Mouse (Mus musculus) MEL (cell line): ENCODE measurements around the gene Sptbn4. TPM values are rescaled to one million over a fixed set of nuclear protein-coding genes. Genes with fewer than 3 reads are reported as not detected.

ENCODE experiments used
- DNase-seq: peaks from one replicate; pipeline ENCODE4 v3.0.0; 2011; ENCODE audit warnings: low read depth, low spot score
- H3K27ac ChIP-seq: 2 replicates; pipeline ENCODE4 v1.5.1; 2012; ENCODE audit warnings: low read depth, mild to moderate bottlenecking, control low read depth, low read length, moderate library complexity; ENCODE audit not compliant: control insufficient read depth
- H3K27me3 ChIP-seq, 2 experiments: fragments of 150-350 bp in 1 of 2; sonication (generic) in 1 of 2; 2 replicates each; pipeline ENCODE4 v1.6.1; 2012; ENCODE audit warnings: low read length in 2 of 2, mild to moderate bottlenecking in 2 of 2, improper control_type of control experiment in 1 of 2, moderate library complexity in 1 of 2; ENCODE audit not compliant: insufficient read depth in 2 of 2, control insufficient read depth in 1 of 2
- H3K36me3 ChIP-seq, 2 experiments: 2 replicates each; pipeline ENCODE4 v1.6.1; 2012 to 2014; ENCODE audit warnings: low read length in 2 of 2, improper control_type of control experiment in 1 of 2, inconsistent platforms in 1 of 2, mild to moderate bottlenecking in 1 of 2; ENCODE audit not compliant: insufficient read depth in 2 of 2, control insufficient read depth in 1 of 2
- H3K4me1 ChIP-seq, 2 experiments: fragments of 150-350 bp in 1 of 2; sonication (generic) in 1 of 2; 2 replicates each; pipeline ENCODE4 v1.6.1; 2012; ENCODE audit warnings: low read length in 2 of 2, improper control_type of control experiment in 1 of 2, mild to moderate bottlenecking in 1 of 2; ENCODE audit not compliant: insufficient read depth in 2 of 2, control insufficient read depth in 1 of 2
- H3K4me3 ChIP-seq, 2 experiments: fragments of 150-350 bp in 1 of 2; sonication (generic) in 1 of 2; 2 replicates each; pipeline ENCODE4 v1.5.1; 2012; ENCODE audit warnings: low read depth in 2 of 2, low read length in 2 of 2, mild to moderate bottlenecking in 2 of 2, moderate library complexity in 2 of 2, control low read depth in 1 of 2, improper control_type of control experiment in 1 of 2; ENCODE audit not compliant: control insufficient read depth in 1 of 2, insufficient read depth in 1 of 2
- H3K79me2 ChIP-seq: 2 replicates; pipeline ENCODE4 v1.6.1; 2012; ENCODE audit warnings: mild to moderate bottlenecking, low read length, moderate library complexity; ENCODE audit not compliant: control insufficient read depth, poor library complexity, insufficient read depth
- H3K9ac ChIP-seq: 2 replicates; pipeline ENCODE4 v1.6.1; 2012; ENCODE audit warnings: low read depth, mild to moderate bottlenecking, control low read depth, low read length, moderate library complexity; ENCODE audit not compliant: control insufficient read depth, poor library complexity, severe bottlenecking
- H3K9me3 ChIP-seq: fragments of 150-350 bp; sonication (generic); replicated peaks from 2 replicates; pipeline ENCODE4 v1.6.1; 2012; ENCODE audit warnings: mild to moderate bottlenecking, low read length, improper control_type of control experiment, moderate library complexity; ENCODE audit not compliant: insufficient read depth
- BHLHE40 ChIP-seq: IDR thresholded peaks from 2 replicates; pipeline ENCODE4 v1.6.1; 2012; ENCODE audit warnings: low read depth, mild to moderate bottlenecking, inconsistent platforms, low read length, improper control_type of control experiment, borderline replicate concordance
- CHD2 ChIP-seq: IDR thresholded peaks from 2 replicates; pipeline ENCODE4 v1.6.1; 2011; ENCODE audit warnings: low read length, improper control_type of control experiment
- CTCF ChIP-seq, 3 experiments: IDR thresholded peaks in 2 of 3; conservative IDR thresholded peaks in 1 of 3; 2 replicates each; pipeline ENCODE4 v1.5.1; 2011 to 2012; ENCODE audit warnings: low read length in 3 of 3, low read depth in 2 of 3, mild to moderate bottlenecking in 2 of 3, improper control_type of control experiment in 1 of 3, inconsistent platforms in 1 of 3, mixed read lengths in 1 of 3, moderate library complexity in 1 of 3; ENCODE audit not compliant: control insufficient read depth in 1 of 3, insufficient read depth in 1 of 3, poor library complexity in 1 of 3, severe bottlenecking in 1 of 3
- ELF1 ChIP-seq: IDR thresholded peaks from 2 replicates; pipeline ENCODE4 v1.6.1; 2014; ENCODE audit warnings: low read depth, mild to moderate bottlenecking, inconsistent platforms, low read length, improper control_type of control experiment, moderate library complexity
- EP300 ChIP-seq, 2 experiments: IDR thresholded peaks; 2 replicates each; pipeline ENCODE4 v1.6.1; 2011; ENCODE audit warnings: improper control_type of control experiment in 2 of 2, low read length in 2 of 2, low read depth in 1 of 2, mild to moderate bottlenecking in 1 of 2
- ETS1 ChIP-seq: IDR thresholded peaks from 2 replicates; pipeline ENCODE4 v1.6.1; 2012; ENCODE audit warnings: low read depth, mild to moderate bottlenecking, inconsistent platforms, low read length, improper control_type of control experiment, moderate library complexity
- GABPA ChIP-seq: IDR thresholded peaks from 2 replicates; pipeline ENCODE4 v1.6.1; 2012; ENCODE audit warnings: low read depth, mild to moderate bottlenecking, inconsistent platforms, low read length, improper control_type of control experiment, moderate library complexity
- HCFC1 ChIP-seq: IDR thresholded peaks from 2 replicates; pipeline ENCODE4 v1.6.1; 2012; ENCODE audit warnings: low read depth, mild to moderate bottlenecking, inconsistent platforms, low read length, improper control_type of control experiment, moderate library complexity
- JUND ChIP-seq: IDR thresholded peaks from 2 replicates; pipeline ENCODE4 v1.6.1; 2011; ENCODE audit warnings: low read depth, mild to moderate bottlenecking, improper control_type of control experiment, low read length
- MYB ChIP-seq: IDR thresholded peaks from 2 replicates; pipeline ENCODE4 v1.6.1; 2011; ENCODE audit warnings: mild to moderate bottlenecking, low read depth, low read length, improper control_type of control experiment
- MYC ChIP-seq: IDR thresholded peaks from 2 replicates; pipeline ENCODE4 v1.6.1; 2011; ENCODE audit warnings: low read depth, mild to moderate bottlenecking, low read length, improper control_type of control experiment, moderate library complexity
- NELFE ChIP-seq: IDR thresholded peaks from 2 replicates; pipeline ENCODE4 v1.6.1; 2011; ENCODE audit warnings: low read depth, low read length, improper control_type of control experiment
- POLR2AphosphoS2 ChIP-seq: IDR thresholded peaks from 2 replicates; pipeline ENCODE4 v1.6.1; 2011; ENCODE audit warnings: low read length, improper control_type of control experiment
- POLR2AphosphoS5 ChIP-seq: IDR thresholded peaks from 2 replicates; pipeline ENCODE4 v1.6.1; 2012; ENCODE audit warnings: low read depth, borderline replicate concordance, mild to moderate bottlenecking, inconsistent platforms, low read length, moderate library complexity, mixed read lengths
- RCOR1 ChIP-seq: IDR thresholded peaks from 2 replicates; pipeline ENCODE4 v1.6.1; 2012; ENCODE audit warnings: low read depth, mild to moderate bottlenecking, inconsistent platforms, low read length, improper control_type of control experiment
- SIN3A ChIP-seq: IDR thresholded peaks from 2 replicates; pipeline ENCODE4 v1.6.1; 2012; ENCODE audit warnings: low read length, improper control_type of control experiment, inconsistent platforms
- SMC3 ChIP-seq: IDR thresholded peaks from 2 replicates; pipeline ENCODE4 v1.6.1; 2011; ENCODE audit warnings: low read depth, low read length, improper control_type of control experiment
- UBTF ChIP-seq: IDR thresholded peaks from 2 replicates; pipeline ENCODE4 v1.6.1; 2012; ENCODE audit warnings: low read depth, mild to moderate bottlenecking, inconsistent platforms, low read length, improper control_type of control experiment, moderate library complexity, borderline replicate concordance; ENCODE audit not compliant: insufficient read depth
- USF1 ChIP-seq: IDR thresholded peaks from 2 replicates; pipeline ENCODE4 v1.6.1; 2014; ENCODE audit warnings: low read depth, mild to moderate bottlenecking, inconsistent platforms, low read length, improper control_type of control experiment, moderate library complexity
- ZC3H11A ChIP-seq: IDR thresholded peaks from 2 replicates; pipeline ENCODE4 v1.6.1; 2012; ENCODE audit warnings: low read depth, mild to moderate bottlenecking, inconsistent platforms, low read length, improper control_type of control experiment
- polyA plus RNA-seq, 2 experiments: library from polyadenylated mRNA; stranded (reverse) in 1 of 2; unstranded in 1 of 2; fragments of >175 nt in 1 of 2; fragments of >200 nt in 1 of 2; gene quantifications; 2 replicates each; pipeline versions ENCODE4 v1.2.1 to v1.2.4; 2012; ENCODE audit warnings: low replicate concordance in 2 of 2, low read depth in 1 of 2; ENCODE audit not compliant: insufficient read length in 2 of 2, insufficient read depth in 1 of 2, missing spikeins in 1 of 2
- total RNA-seq: library from RNA; depleted of rRNA; stranded (reverse); fragments of 300-350 nt; gene quantifications from 2 replicates; pipeline ENCODE4 v1.2.3, GENCODE M21; 2012

The Sptbn4 gene
- total and polyA plus RNA-seq, 3 experiments: 0.19 to 0.68 TPM; not detected in 1

- no peak overlapping the region for H3K27ac ChIP-seq
- peak; percentile 83 for DNase-seq
- no peak for TF ChIP-seq UBTF
- peak; percentile 50 for TF ChIP-seq CHD2
- TF ChIP-seq NELFE: no peak
- no peak for TF ChIP-seq POLR2AphosphoS2
- TF ChIP-seq ZC3H11A: no peak
- no peak for TF ChIP-seq MYC
- no peak for TF ChIP-seq POLR2AphosphoS5
- TF ChIP-seq USF1: no peak
- TF ChIP-seq GABPA: no peak
- peak; percentile 41 to 61 (median 55) for TF ChIP-seq CTCF (IDR thresholded peaks at IDR 0.05 in 2 of 3, conservative IDR thresholded peaks at IDR 0.05 in 1 of 3; ENCODE audit: control insufficient read depth in 1 of 3, insufficient read depth in 1 of 3, low read depth in 2 of 3, low read length in 3 of 3, poor library complexity in 1 of 3, severe bottlenecking in 1 of 3)
- no peak for TF ChIP-seq MYB
- peak; percentile 50 for TF ChIP-seq SMC3
- no peak for TF ChIP-seq ETS1
- no peak for TF ChIP-seq BHLHE40
- no peak for TF ChIP-seq RCOR1
- TF ChIP-seq SIN3A: no peak
- peak; percentile 88; the same call in 1 of the 2 replicates for TF ChIP-seq JUND
- TF ChIP-seq EP300 (IDR thresholded peaks at IDR 0.05; ENCODE audit: low read depth in 1 of 2, low read length in 2 of 2): no peak
- no peak for TF ChIP-seq HCFC1
- no peak for TF ChIP-seq ELF1
These were observed 104.9 kb downstream of the Sptbn4 start for GRCm38 (mm10) chr7:27342595-27342994.

GRCm38 (mm10) chr7:27339519-27339918 lies 108.0 kb downstream of the Sptbn4 start:
- no peak for DNase-seq
- no peaks in the 10 kb centered on the region for H3K9me3 ChIP-seq
- no peaks in the 10 kb centered on the region for H3K79me2 ChIP-seq
- H3K4me1 ChIP-seq: peaks cover 0 to 13% of the 10 kb centered on the region in 2 experiments; a peak in 1 of 4 replicates
- H3K36me3 ChIP-seq: peaks cover 0 to 3% of the 10 kb centered on the region in 2 experiments; a peak in 2 of 4 replicates
- TF ChIP-seq MYB: no peak
- no peak for TF ChIP-seq ZC3H11A
- no peak for TF ChIP-seq SIN3A
- TF ChIP-seq JUND: no peak
- no peak overlapping the region for H3K27ac ChIP-seq
- no peak overlapping the region for H3K4me3 ChIP-seq
- H3K27me3 ChIP-seq: no peaks in the 10 kb centered on the region; a peak in 1 of 4 replicates
- H3K9ac ChIP-seq: no peak overlapping the region

More at GRCm38 (mm10) chr7:27342595-27342994, 104.9 kb downstream of the Sptbn4 start:
- Histone ChIP-seq H3K4me1 (peaks cover 0 to 7% of the 10 kb centered on the region in 2 experiments; a peak in 1 of 4 replicates), H3K4me3 (no peak overlapping the region), H3K27me3 (no peaks in the 10 kb centered on the region), H3K79me2 (no peaks in the 10 kb centered on the region), H3K36me3 (peaks cover 0 to 3% of the 10 kb centered on the region in 2 experiments; a peak in 2 of 4 replicates), H3K9ac (no peak overlapping the region), H3K9me3 (no peaks in the 10 kb centered on the region)
